Mouse (Mus musculus) olfactory bulb, adult 2 months (tissue): ENCODE data around the gene Cd160. TPM values are rescaled to one million over a fixed set of nuclear protein-coding genes. Genes with fewer than 3 reads are reported as not detected.

Source experiments
- H3K27ac ChIP-seq: fragments of 200-500 bp; 2 replicates; pipeline ENCODE4 v1.5.1; 2012; ENCODE audit warnings: low read depth, low read length; ENCODE audit not compliant: insufficient read depth
- H3K4me1 ChIP-seq: fragments of 200-500 bp; 2 replicates; pipeline ENCODE4 v1.6.1; 2012; ENCODE audit warnings: low read length; ENCODE audit not compliant: control insufficient read depth, insufficient read depth
- H3K4me3 ChIP-seq: fragments of 200-500 bp; 2 replicates; pipeline ENCODE4 v1.5.1; 2012; ENCODE audit warnings: mild to moderate bottlenecking, low read depth, low read length, moderate library complexity; ENCODE audit not compliant: insufficient read depth
- CTCF ChIP-seq: fragments of 200-500 bp; IDR thresholded peaks from 2 replicates; pipeline ENCODE4 v1.5.1; 2012; ENCODE audit warnings: low read depth, mild to moderate bottlenecking, low read length, moderate library complexity; ENCODE audit not compliant: insufficient read depth
- POLR2A ChIP-seq: fragments of 200-500 bp; IDR thresholded peaks from 2 replicates; pipeline ENCODE4 v1.6.1; 2012; ENCODE audit warnings: mild to moderate bottlenecking, low read depth, low read length, moderate library complexity; ENCODE audit not compliant: insufficient read depth
- WGBS: fragments of 180-500 bp; shearing (Covaris S2); methylation state at CpG from one replicate; pipeline ENCODE4 v1.1.7; 2018; 5-methylcytosine and 5-hydroxymethylcytosine counted together
- polyA plus RNA-seq: library from polyadenylated mRNA; stranded (reverse); fragments of >200 nt; gene quantifications from 2 replicates; pipeline ENCODE4 v1.2.4, GENCODE M21; 2012; ENCODE audit warnings: low replicate concordance; ENCODE audit not compliant: missing spikeins, insufficient read depth, insufficient read length

Cd160 gene
- not detected in 2 replicates for polyA plus RNA-seq

GRCm38 (mm10) chr3:96828984-96829383 is at the start of gene Cd160, which contains the start of gene Pdzk1:
Gene Cd160 (minus strand): TSS chr3:96829351.
Gene Pdzk1 (plus strand): TSS chr3:96829284.
- 93% methylated on average over 1 of the region's 1 CpGs for WGBS
- Histone ChIP-seq H3K4me1 (no peaks in the 10 kb centered on the region), H3K4me3 (no peak within 1 kb of the TSS), H3K27ac (no peak within 1 kb of the TSS)
- TF ChIP-seq CTCF (no peak), POLR2A (no peak)

DNA sequence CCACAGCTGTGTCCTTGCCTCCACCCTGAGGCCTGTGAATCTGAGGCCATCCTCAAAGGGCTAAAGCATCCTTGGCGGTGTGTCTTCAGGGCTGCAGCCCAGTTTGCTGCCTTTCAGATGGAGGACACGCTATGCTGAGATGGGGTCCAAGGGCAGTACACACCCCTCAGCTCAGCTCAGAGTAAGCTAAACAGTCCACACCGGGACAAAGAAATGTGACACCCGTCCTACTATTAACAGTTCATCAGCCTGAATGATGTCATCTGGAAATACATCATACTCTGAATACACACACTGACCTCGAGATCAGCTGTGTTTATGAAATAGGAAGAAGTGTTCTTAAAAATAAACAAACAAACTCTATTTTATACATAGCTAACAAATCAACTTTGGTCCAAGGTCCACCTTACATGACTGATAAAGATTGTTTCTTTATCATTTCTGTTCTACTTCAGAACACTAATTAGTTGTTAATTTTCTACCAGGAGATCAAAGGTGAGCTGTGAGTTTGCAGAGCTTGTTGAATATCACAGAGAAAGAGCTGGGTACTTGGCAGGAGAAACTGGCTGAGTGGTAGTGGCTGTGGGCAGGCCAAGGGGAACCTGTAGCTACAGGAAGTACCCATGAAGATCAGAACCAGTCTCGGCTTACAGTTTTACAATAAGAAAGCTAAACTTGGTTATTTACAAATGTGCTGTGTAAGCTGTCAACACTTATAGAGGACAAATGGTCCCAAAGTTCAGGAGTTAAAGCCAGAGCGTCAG is 45.8 kb upstream of the Cd160 start:
- Histone ChIP-seq H3K4me3 (no peak overlapping the region), H3K27ac (no peak overlapping the region), H3K4me1 (no peaks in the 10 kb centered on the region)
- WGBS = 86% methylated on average over 7 of the region's 7 CpGs
- TF ChIP-seq POLR2A = no peak
- no peak for TF ChIP-seq CTCF

DNA sequence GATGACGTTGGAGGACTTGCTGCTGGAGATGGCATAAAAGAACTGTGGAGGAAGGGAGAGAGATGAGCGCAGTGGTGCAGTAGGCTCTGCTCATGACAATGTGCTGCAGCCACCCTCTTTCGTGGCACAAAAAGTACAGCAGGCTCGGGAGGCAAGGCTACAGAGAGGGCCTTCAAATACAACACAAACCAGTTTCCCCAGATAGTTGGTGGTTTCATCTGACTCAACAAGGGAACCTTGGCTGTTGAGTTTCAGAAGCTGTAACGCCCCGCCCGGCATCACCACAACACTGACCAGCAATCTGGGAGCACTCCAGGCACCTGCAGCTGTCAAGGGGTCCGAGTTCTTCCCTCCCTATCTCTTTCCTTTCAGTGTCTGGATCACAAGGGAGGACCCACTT is 43.4 kb upstream of the Cd160 start:
- TF ChIP-seq POLR2A (no peak), CTCF (no peak)
- 96% methylated on average over 8 of the region's 8 CpGs for WGBS

DNA sequence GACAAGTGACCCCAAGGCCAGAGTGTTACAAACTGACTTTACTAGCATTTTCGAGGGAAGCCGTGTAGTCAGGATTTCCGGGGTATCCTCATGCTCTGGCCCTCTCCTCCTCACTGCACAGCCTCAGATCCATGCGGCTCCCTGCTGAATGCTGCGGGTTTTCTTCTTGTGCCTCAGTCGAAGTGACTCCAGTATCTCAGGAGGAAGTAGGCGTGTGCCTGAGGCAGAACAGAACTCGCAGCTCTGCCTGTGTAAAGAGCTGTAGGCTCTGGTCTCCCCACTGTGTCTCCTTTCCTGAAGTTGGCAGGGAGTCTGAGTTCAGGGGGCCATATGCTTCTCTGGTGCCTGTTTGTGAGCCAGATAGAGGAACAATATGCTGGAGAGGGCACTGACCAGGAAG is 41.9 kb upstream of the Cd160 start:
- TF ChIP-seq CTCF (no peak), POLR2A (no peak)
- WGBS = 89% methylated on average over 8 of the region's 8 CpGs
- H3K4me1 ChIP-seq = no peaks in the 10 kb centered on the region
- no peak overlapping the region for H3K27ac ChIP-seq
- no peak overlapping the region for H3K4me3 ChIP-seq

More for the DNA sequence above, 43.4 kb upstream of the Cd160 start:
- Histone ChIP-seq H3K27ac (no peak overlapping the region), H3K4me3 (no peak overlapping the region), H3K4me1 (no peaks in the 10 kb centered on the region)

DNA sequence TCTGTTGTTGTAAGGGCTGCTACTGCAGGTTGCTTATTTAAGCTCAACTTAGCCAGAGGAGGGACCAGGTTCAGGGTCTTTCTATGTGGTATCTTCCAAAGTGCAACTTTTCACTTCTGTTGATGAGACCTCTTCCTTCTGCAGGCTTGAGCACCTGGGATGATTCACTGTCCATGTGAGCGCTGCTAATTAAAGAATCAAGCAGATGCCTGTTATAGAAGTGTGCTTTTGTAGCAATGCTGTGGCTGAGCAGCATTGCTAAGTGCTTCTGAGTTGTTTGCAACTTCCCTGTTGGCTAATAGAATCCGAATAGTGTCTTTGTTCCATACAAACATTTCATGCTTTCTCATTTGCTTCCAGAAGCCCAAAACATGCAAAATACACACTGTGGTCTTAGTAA is 41.1 kb upstream of the Cd160 start:
- H3K4me3 ChIP-seq = no peak overlapping the region
- no peaks in the 10 kb centered on the region for H3K4me1 ChIP-seq
- TF ChIP-seq CTCF = no peak
- no peak for TF ChIP-seq POLR2A
- WGBS = 79% methylated on average over 2 of the region's 2 CpGs
- no peak overlapping the region for H3K27ac ChIP-seq

- TF ChIP-seq CTCF (no peak), POLR2A (no peak)
- Histone ChIP-seq H3K4me1 (no peaks in the 10 kb centered on the region), H3K27ac (no peak overlapping the region), H3K4me3 (no peak overlapping the region)
- 91% methylated on average over 7 of the region's 7 CpGs for WGBS
Measured at GRCm38 (mm10) chr3:96869091-96869490, 39.9 kb upstream of the Cd160 start.

- 94% methylated on average over 8 of the region's 8 CpGs for WGBS
Measured at GRCm38 (mm10) chr3:96868566-96868965, 39.4 kb upstream of the Cd160 start.

DNA sequence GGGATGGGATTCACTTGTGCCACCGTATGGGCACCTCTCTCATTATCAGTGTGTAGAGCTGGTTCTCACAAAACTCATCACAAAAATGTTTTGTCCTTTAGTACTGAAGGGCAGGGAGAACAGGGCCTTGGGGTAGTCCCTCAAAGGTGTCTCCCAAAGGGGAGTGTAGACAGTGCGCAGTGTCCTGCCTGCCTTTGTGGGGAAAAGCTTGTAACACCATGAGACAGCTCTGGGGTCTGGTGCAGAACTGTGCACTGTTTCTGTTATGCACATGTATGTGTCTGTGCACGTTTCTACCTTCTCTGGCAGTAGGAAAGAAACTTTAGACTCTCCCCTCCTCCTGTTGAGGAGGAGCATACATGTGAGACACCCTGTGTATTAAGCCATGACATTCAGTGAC is 38.7 kb upstream of the Cd160 start:
- 86% methylated on average over 3 of the region's 3 CpGs for WGBS
- Histone ChIP-seq H3K4me1 (no peaks in the 10 kb centered on the region), H3K4me3 (no peak overlapping the region), H3K27ac (no peak overlapping the region)
- no peak for TF ChIP-seq CTCF
- TF ChIP-seq POLR2A = no peak

More at GRCm38 (mm10) chr3:96868566-96868965, 39.4 kb upstream of the Cd160 start:
- no peak for TF ChIP-seq POLR2A
- no peak for TF ChIP-seq CTCF
- Histone ChIP-seq H3K4me3 (no peak overlapping the region), H3K4me1 (no peaks in the 10 kb centered on the region), H3K27ac (no peak overlapping the region)

- H3K27ac ChIP-seq = no peak overlapping the region
- no peak for TF ChIP-seq CTCF
- H3K4me3 ChIP-seq = no peak overlapping the region
- WGBS = 92% methylated on average over 5 of the region's 5 CpGs
- H3K4me1 ChIP-seq = no peaks in the 10 kb centered on the region
Measured at GRCm38 (mm10) chr3:96860498-96860897, 31.3 kb upstream of the Cd160 start.

DNA sequence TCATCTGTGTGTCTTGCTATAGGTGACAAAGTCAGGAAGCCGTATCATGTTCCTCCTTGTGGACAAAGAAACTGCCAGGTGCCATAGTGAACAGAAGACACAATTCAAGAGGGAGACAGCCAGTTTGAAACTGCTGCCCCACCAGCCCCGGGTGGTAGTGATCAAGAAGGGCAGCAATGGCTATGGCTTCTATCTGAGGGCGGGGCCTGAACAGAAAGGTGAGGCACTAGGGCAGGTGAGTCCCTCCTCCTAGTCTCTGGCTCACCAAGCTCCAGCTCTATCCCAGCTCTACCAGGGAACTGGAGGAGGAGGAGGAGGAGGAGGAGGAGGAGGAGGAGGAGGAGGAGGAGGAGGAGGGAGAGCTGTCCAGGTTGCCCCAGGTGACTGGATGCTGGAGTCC is 26.7 kb upstream of the Cd160 start:
- 85% methylated on average over 3 of the region's 3 CpGs for WGBS
- no peaks in the 10 kb centered on the region for H3K4me1 ChIP-seq
- H3K27ac ChIP-seq = no peak overlapping the region
- no peak overlapping the region for H3K4me3 ChIP-seq
- no peak for TF ChIP-seq CTCF
- TF ChIP-seq POLR2A = no peak
